Mouse (Mus musculus): Measurements from ENCODE around the gene Spz1. TPM values are rescaled to one million over a fixed set of nuclear protein-coding genes. Genes with fewer than 3 reads are reported as not detected.

Spz1 gene
- polyA plus RNA-seq, 1 experiment from 2014 or later = not detected

DNA sequence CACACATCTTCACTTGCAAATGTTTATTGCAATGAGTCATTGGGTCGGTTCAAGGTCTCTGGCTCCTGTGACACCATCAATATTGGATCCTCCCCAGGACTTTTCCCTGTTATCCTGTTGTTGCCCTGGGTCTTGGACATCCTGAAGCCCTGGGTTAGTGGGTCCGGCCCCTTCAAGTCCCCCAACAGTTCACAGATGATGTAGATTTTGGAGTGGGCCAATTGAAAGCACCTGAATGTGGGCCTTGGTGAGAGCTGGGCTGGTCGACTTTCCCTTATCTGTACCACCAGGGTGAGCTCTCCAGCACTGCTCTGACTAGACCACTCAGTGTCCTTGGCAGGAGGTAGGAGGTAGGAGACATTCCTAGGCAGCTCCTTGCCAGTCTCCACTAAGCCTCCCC lies 19.5 kb upstream of the Spz1 start:
- Histone ChIP-seq H3K27ac (ENCODE audit: low read length) (no peak overlapping the region), H3K9ac (ENCODE audit: low read length) (no peak overlapping the region), H3K4me3 (ENCODE audit: low read length) (no peak overlapping the region), H3K36me3 (ENCODE audit: control insufficient read depth, insufficient read depth, low read length) (no peaks in the 10 kb centered on the region), H3K4me2 (ENCODE audit: low read depth, low read length) (no peak overlapping the region), H3K27me3 (ENCODE audit: control insufficient read depth, insufficient read depth, low read depth, low read length) (no peaks in the 10 kb centered on the region), H3K4me1 (replicated peaks; ENCODE audit: control insufficient read depth, insufficient read depth, low read length) (peaks cover 20% of the 10 kb centered on the region), H3K9me3 (ENCODE audit: control insufficient read depth, low read length) (no peaks in the 10 kb centered on the region)
- 54% methylated on average over 3 of the region's 3 CpGs for whole genome bisulfite sequencing
- no peak for ATAC-seq (ENCODE audit: low read depth)

DNA sequence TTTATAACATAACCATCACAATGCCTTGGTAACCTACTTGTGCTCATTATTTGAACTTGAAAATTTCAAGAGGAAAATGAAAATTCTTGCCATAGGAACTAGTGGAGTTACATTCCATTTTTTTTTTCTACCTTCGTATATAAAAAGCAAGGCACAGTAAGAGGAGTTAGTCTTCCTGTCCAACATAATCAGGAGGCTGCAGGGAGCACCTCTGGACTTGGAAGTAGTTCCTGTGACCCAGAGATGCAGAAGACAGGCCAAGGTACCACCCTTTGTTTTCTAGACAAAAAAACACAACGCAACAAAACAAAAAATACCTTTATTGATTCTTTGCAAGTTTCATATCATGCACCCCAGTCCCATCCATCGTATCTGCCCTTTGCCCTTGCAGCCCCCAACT lies 18.9 kb upstream of the Spz1 start:
- Histone ChIP-seq H3K4me3 (ENCODE audit: low read length) (no peak overlapping the region), H3K9me3 (ENCODE audit: control insufficient read depth, low read length) (no peaks in the 10 kb centered on the region), H3K27me3 (ENCODE audit: control insufficient read depth, insufficient read depth, low read depth, low read length) (no peaks in the 10 kb centered on the region), H3K36me3 (ENCODE audit: control insufficient read depth, insufficient read depth, low read length) (no peaks in the 10 kb centered on the region), H3K4me2 (ENCODE audit: low read depth, low read length) (no peak overlapping the region), H3K4me1 (replicated peaks; ENCODE audit: control insufficient read depth, insufficient read depth, low read length) (peaks cover 20% of the 10 kb centered on the region), H3K9ac (ENCODE audit: low read length) (no peak overlapping the region), H3K27ac (ENCODE audit: low read length) (no peak overlapping the region)
- 74% methylated on average over 3 of the region's 3 CpGs for WGBS
- ATAC-seq (ENCODE audit: low read depth) = no peak

DNA sequence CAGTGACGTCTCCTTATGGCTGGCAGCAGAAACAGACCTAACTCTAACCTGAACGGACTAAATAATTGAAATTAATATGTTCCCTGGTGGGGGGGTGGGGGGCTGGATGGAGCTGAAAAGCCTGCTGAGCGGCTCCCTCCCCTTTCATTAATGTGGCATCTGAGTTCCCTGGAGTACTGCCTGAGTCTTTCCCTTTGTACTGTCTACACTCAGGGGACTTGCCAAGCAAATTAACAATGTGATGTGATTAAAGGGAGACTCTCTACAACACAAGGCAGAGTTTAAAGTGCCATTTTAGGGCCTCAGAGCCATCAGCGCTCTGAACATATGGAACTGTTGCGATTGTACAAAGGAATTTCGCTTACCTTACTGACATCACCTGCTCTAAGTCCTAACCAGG lies 18.5 kb upstream of the Spz1 start:
- H3K4me1 ChIP-seq (replicated peaks; ENCODE audit: control insufficient read depth, insufficient read depth, low read length) = peaks cover 21% of the 10 kb centered on the region
- no peak overlapping the region for H3K9ac ChIP-seq (ENCODE audit: low read length)
- H3K4me3 ChIP-seq (ENCODE audit: low read length) = no peak overlapping the region
- H3K27ac ChIP-seq (ENCODE audit: low read length) = peak overlapping the region; percentile 85; the same call in 1 of the 2 replicates
- H3K9me3 ChIP-seq (ENCODE audit: control insufficient read depth, low read length) = no peaks in the 10 kb centered on the region
- H3K4me2 ChIP-seq (ENCODE audit: low read depth, low read length) = no peak overlapping the region
- WGBS = 51% methylated on average over 6 of the region's 6 CpGs
- no peaks in the 10 kb centered on the region for H3K36me3 ChIP-seq (ENCODE audit: control insufficient read depth, insufficient read depth, low read length)
- no peaks in the 10 kb centered on the region for H3K27me3 ChIP-seq (ENCODE audit: control insufficient read depth, insufficient read depth, low read depth, low read length)
- no peak for ATAC-seq (ENCODE audit: low read depth)

DNA sequence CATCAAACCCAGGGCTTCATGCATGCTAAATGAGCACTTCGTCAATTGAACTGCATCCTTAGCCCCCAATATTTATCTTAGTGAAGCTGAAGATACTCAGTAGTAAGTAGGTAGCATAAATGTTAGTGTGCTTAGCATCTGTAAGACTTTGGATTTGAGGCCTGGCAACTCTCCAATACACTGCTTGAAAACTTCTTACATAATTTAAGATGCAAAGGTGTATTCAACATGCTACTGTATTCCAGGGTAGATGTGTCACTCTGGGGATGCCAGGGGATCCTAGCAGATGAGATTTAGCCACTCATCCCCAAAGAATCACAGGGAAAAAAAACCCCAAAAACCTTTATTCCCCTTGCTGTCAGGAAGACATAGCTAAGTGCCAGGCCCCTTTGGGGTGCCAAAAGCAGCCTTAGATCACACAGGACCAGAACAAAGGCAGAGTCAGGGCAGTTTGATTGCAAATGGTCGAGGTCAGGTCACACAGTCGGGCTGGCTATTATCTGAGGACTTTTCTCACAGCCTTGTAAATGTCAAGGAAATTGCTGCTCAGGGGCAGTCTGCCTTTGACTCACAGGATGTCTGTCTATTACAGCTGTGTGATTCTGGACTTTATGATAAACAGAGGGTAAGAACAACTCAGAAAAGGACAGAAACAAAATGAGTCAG lies 17.9 kb upstream of the Spz1 start:
- H3K9me3 ChIP-seq (ENCODE audit: control insufficient read depth, low read length) = no peaks in the 10 kb centered on the region
- H3K4me3 ChIP-seq (ENCODE audit: low read length) = no peak overlapping the region
- WGBS = 12% methylated on average over 3 of the region's 3 CpGs
- ATAC-seq (ENCODE audit: low read depth) = 0 out of 2 replicates have a peak, but pooled peaks have one; percentile 8
- H3K27me3 ChIP-seq (ENCODE audit: control insufficient read depth, insufficient read depth, low read depth, low read length) = no peaks in the 10 kb centered on the region
- H3K27ac ChIP-seq (ENCODE audit: low read length) = peak overlapping the region; percentile 85
- no peaks in the 10 kb centered on the region for H3K36me3 ChIP-seq (ENCODE audit: control insufficient read depth, insufficient read depth, low read length)
- no peak overlapping the region for H3K4me2 ChIP-seq (ENCODE audit: low read depth, low read length)
- H3K4me1 ChIP-seq (replicated peaks; ENCODE audit: control insufficient read depth, insufficient read depth, low read length) = peaks cover 26% of the 10 kb centered on the region
- no peak overlapping the region for H3K9ac ChIP-seq (ENCODE audit: low read length)

DNA sequence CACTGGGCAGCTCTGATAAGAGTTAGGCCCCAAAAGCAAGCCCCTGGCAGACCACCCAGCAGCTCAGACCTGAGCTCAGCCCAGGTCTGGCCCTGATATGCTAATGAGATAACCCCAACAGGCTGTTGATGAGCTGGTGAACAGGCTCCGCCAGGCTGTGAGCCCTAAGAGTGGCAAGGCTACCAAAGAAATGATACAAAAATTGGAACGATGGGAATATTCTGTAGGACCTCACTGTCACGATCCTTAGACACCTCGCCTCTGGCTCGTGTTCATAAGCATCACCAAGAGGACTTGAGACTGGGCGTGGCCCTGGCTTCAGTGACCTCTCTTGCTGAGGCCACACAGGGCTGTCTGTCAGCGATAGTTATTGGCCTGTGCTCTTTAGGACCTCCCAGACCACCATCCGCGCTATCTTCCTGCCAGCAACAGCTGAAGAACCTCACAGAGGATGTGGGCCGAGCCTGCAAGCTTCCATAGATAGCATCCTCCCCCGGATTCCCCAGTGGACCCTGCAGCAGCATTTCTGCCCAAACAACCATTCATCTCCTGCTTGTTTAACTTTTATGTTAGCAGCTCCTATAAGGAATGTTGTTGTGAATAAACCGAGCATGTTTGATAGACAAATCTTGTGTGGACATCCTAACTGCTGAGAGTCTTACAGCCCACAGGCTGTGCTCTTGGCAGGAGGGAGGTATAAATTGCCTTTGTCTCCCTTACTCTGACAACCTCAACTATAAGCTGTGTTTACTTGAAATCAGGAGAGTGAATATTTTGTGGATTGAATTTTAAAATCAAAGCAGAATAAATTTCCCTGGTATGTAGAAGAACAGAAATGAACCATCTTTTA lies 17.0 kb upstream of the Spz1 start:
- 0 out of 2 replicates have a peak overlapping the region, but pooled peaks have one; percentile 12 for H3K4me2 ChIP-seq (ENCODE audit: low read depth, low read length)
- H3K9me3 ChIP-seq (ENCODE audit: control insufficient read depth, low read length) = no peaks in the 10 kb centered on the region
- peak; percentile 94 for ATAC-seq (ENCODE audit: low read depth)
- peaks cover 31% of the 10 kb centered on the region for H3K4me1 ChIP-seq (replicated peaks; ENCODE audit: control insufficient read depth, insufficient read depth, low read length)
- H3K27ac ChIP-seq (ENCODE audit: low read length) = peak overlapping the region; percentile 85
- no peak overlapping the region for H3K9ac ChIP-seq (ENCODE audit: low read length)
- no peaks in the 10 kb centered on the region for H3K36me3 ChIP-seq (ENCODE audit: control insufficient read depth, insufficient read depth, low read length)
- H3K27me3 ChIP-seq (ENCODE audit: control insufficient read depth, insufficient read depth, low read depth, low read length) = no peaks in the 10 kb centered on the region
- WGBS = 23% methylated on average over 12 of the region's 12 CpGs
- no peak overlapping the region for H3K4me3 ChIP-seq (ENCODE audit: low read length)

DNA sequence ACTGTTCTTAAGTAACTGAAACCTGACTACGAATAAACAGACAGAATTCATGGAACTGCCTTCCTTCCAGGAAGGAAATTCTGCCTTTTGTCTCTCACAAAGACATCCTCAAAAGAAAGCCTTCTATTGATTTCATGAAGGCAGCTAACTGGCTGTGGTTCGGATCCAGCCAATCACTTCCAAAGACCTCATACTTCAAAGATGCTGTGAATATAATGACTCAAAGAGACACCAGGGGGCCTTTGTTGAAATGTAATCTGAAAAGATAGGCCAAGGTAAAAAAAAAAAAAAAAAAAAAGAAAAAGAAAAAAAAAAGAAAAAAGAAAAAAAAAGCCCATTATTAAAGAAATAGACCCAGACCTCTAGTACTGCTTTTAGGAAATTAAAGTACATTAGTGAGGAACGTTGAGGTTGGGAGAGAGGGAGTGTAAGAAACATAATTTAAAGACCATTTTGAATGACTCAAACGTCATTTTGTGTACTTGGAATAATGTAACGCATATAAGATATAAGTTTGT lies 16.4 kb upstream of the Spz1 start:
- no peaks in the 10 kb centered on the region for H3K36me3 ChIP-seq (ENCODE audit: control insufficient read depth, insufficient read depth, low read length)
- WGBS = 43% methylated on average over 5 of the region's 5 CpGs
- ATAC-seq (ENCODE audit: low read depth) = no peak
- H3K27me3 ChIP-seq (ENCODE audit: control insufficient read depth, insufficient read depth, low read depth, low read length) = no peaks in the 10 kb centered on the region
- H3K9ac ChIP-seq (ENCODE audit: low read length) = no peak overlapping the region
- H3K9me3 ChIP-seq (ENCODE audit: control insufficient read depth, low read length) = no peaks in the 10 kb centered on the region
- H3K4me1 ChIP-seq (replicated peaks; ENCODE audit: control insufficient read depth, insufficient read depth, low read length) = peaks cover 31% of the 10 kb centered on the region
- H3K4me3 ChIP-seq (ENCODE audit: low read length) = no peak overlapping the region
- H3K27ac ChIP-seq (ENCODE audit: low read length) = peak overlapping the region; percentile 85
- H3K4me2 ChIP-seq (ENCODE audit: low read depth, low read length) = 0 out of 2 replicates have a peak overlapping the region, but pooled peaks have one; percentile 12

DNA sequence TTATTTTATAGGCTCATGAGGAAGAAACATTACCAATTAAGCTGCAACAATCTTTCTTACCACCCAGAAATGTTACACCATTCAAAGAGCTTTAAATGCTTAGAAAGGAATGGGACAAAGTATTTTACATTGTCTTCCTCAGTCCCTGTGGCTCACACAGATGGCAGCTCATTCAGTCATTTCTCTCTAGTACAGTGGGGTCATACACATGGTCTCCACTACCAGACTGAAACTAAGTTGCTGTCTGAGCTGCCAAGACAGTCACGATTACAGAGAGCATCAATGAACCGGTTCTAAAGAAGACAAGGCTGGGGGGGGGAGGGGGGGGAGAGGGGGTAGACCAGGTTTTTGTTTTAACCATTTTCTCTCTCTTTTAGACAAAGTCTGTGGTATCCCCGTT lies 15.3 kb upstream of the Spz1 start:
- 61% methylated on average over 3 of the region's 3 CpGs for WGBS
- ATAC-seq (ENCODE audit: low read depth) = no peak
- Histone ChIP-seq H3K4me2 (ENCODE audit: low read depth, low read length) (no peak overlapping the region), H3K9ac (ENCODE audit: low read length) (no peak overlapping the region), H3K4me3 (ENCODE audit: low read length) (no peak overlapping the region), H3K27me3 (ENCODE audit: control insufficient read depth, insufficient read depth, low read depth, low read length) (no peaks in the 10 kb centered on the region), H3K4me1 (replicated peaks; ENCODE audit: control insufficient read depth, insufficient read depth, low read length) (peaks cover 31% of the 10 kb centered on the region), H3K9me3 (ENCODE audit: control insufficient read depth, low read length) (no peaks in the 10 kb centered on the region), H3K27ac (ENCODE audit: low read length) (no peak overlapping the region), H3K36me3 (ENCODE audit: control insufficient read depth, insufficient read depth, low read length) (no peaks in the 10 kb centered on the region)

DNA sequence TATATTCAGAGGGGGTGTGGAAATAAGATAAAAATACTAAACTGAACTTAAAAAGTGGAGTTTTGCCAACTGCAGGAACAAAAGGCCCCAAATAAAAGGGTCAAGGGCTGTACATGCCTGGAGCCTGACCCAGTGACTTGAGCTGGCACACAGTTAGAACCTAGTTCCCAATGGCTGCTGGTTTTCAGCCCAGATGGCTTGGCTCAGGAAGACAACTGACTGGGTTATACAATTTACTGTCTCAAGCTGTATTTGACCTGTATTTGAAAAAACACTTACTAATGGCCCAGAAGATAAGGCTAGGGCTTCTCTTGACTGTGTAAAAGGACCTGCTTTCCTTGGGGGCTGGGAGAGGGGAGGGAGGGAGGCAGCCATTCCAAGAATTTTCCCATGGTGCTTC lies 13.3 kb upstream of the Spz1 start:
- Histone ChIP-seq H3K9me3 (ENCODE audit: control insufficient read depth, low read length) (no peaks in the 10 kb centered on the region), H3K9ac (ENCODE audit: low read length) (no peak overlapping the region), H3K36me3 (ENCODE audit: control insufficient read depth, insufficient read depth, low read length) (no peaks in the 10 kb centered on the region), H3K27me3 (ENCODE audit: control insufficient read depth, insufficient read depth, low read depth, low read length) (no peaks in the 10 kb centered on the region), H3K4me1 (replicated peaks; ENCODE audit: control insufficient read depth, insufficient read depth, low read length) (peaks cover 29% of the 10 kb centered on the region), H3K4me2 (ENCODE audit: low read depth, low read length) (no peak overlapping the region), H3K4me3 (ENCODE audit: low read length) (no peak overlapping the region), H3K27ac (ENCODE audit: low read length) (no peak overlapping the region)
- peak; percentile 32; the same call in 1 of the 2 replicates for ATAC-seq (ENCODE audit: low read depth)

DNA sequence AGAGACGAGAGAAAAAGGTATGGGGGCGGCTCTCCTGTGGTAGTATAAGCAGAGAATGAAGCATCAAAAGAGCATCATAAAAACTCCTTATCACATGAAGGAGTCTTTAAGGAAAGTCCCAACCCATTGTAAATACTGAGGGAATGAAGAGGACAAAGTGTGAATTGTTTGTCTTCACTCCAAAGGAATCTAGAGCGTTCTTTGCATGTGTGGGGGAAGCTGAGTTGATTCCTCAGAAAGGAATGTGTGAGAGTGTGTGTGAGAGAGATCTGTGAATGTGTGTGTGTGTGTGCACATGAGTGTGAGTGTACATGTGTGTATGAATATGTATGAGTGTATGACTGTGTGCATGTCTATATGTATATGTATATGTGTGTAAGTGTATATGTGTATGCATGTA lies 12.7 kb upstream of the Spz1 start:
- 37% methylated on average over 3 of the region's 3 CpGs for WGBS
- no peak overlapping the region for H3K27ac ChIP-seq (ENCODE audit: low read length)
- no peak for ATAC-seq (ENCODE audit: low read depth)

More for the DNA sequence above, 12.7 kb upstream of the Spz1 start:
- H3K27me3 ChIP-seq (ENCODE audit: control insufficient read depth, insufficient read depth, low read depth, low read length) = no peaks in the 10 kb centered on the region
- no peaks in the 10 kb centered on the region for H3K36me3 ChIP-seq (ENCODE audit: control insufficient read depth, insufficient read depth, low read length)
- H3K4me2 ChIP-seq (ENCODE audit: low read depth, low read length) = no peak overlapping the region
- no peak overlapping the region for H3K4me3 ChIP-seq (ENCODE audit: low read length)
- peaks cover 27% of the 10 kb centered on the region for H3K4me1 ChIP-seq (replicated peaks; ENCODE audit: control insufficient read depth, insufficient read depth, low read length)
- H3K9me3 ChIP-seq (ENCODE audit: control insufficient read depth, low read length) = no peaks in the 10 kb centered on the region
- H3K9ac ChIP-seq (ENCODE audit: low read length) = no peak overlapping the region
